Mouse (Mus musculus) kidney, embryonic 16.5 days (tissue): ENCODE measurements around the gene Rtn1. TPM values are rescaled to one million over a fixed set of nuclear protein-coding genes. Genes with fewer than 3 reads are reported as not detected.

Experiments used
- ATAC-seq: fragments of 200-750 bp; cut with Nextera tagmentation; 2 replicates; pipeline ENCODE4 v1.8.0; 2017; ENCODE audit warnings: moderate TSS enrichment; ENCODE audit not compliant: low FRiP score, low TSS enrichment
- H3K27ac ChIP-seq: fragments of 300-500 bp; sonication (generic); 2 replicates; pipeline ENCODE4 v1.5.1; 2014; ENCODE audit warnings: low read length
- H3K27me3 ChIP-seq: fragments of 300-500 bp; sonication (generic); 2 replicates; pipeline ENCODE4 v1.6.1; 2014; ENCODE audit warnings: low read length, control low read depth, mixed read lengths; ENCODE audit not compliant: insufficient read depth
- H3K36me3 ChIP-seq: fragments of 300-500 bp; sonication (generic); 2 replicates; pipeline ENCODE4 v1.6.1; 2014; ENCODE audit warnings: low read length, control low read depth, mixed read lengths; ENCODE audit not compliant: insufficient read depth
- H3K4me1 ChIP-seq: fragments of 300-500 bp; sonication (generic); 2 replicates; pipeline ENCODE4 v1.6.1; 2014; ENCODE audit warnings: low read length, control low read depth, mixed read lengths; ENCODE audit not compliant: insufficient read depth
- H3K4me2 ChIP-seq: fragments of 300-500 bp; sonication (generic); replicated peaks from 2 replicates; pipeline ENCODE4 v1.6.1; 2014; ENCODE audit warnings: low read depth, low read length
- H3K4me3 ChIP-seq: fragments of 300-500 bp; sonication (generic); 2 replicates; pipeline ENCODE4 v1.5.1; 2014; ENCODE audit warnings: mild to moderate bottlenecking, low read length
- H3K9ac ChIP-seq: fragments of 300-500 bp; sonication (generic); replicated peaks from 2 replicates; pipeline ENCODE4 v1.6.1; 2014; ENCODE audit warnings: low read length
- H3K9me3 ChIP-seq: fragments of 300-500 bp; sonication (generic); 2 replicates; pipeline ENCODE4 v1.6.1; 2016; ENCODE audit warnings: low read length, control low read depth
- WGBS: fragments of 180-500 bp; shearing (Covaris S2); extraction: QIAGEN DNeasy Blood & Tissue Kit; methylation state at CpG from one replicate; pipeline ENCODE4 v1.1.7; 2014; 5-methylcytosine and 5-hydroxymethylcytosine counted together
- polyA plus RNA-seq: library from polyadenylated mRNA; unstranded; fragments of >200 nt; fragmentation: Nextera tagmentation; extraction: Ambion mirVana; gene quantifications from 2 replicates; pipeline ENCODE4 v1.2.1, GENCODE M21; 2015

Rtn1 gene
- polyA plus RNA-seq, 1 experiment from 2014 or later: 9.4 TPM

- H3K27ac ChIP-seq: no peak overlapping the region
- H3K9me3 ChIP-seq: peaks cover 20% of the 10 kb centered on the region
- H3K4me1 ChIP-seq: no peaks in the 10 kb centered on the region
- H3K36me3 ChIP-seq: no peaks in the 10 kb centered on the region
- no peak for ATAC-seq
- no peak overlapping the region for H3K4me2 ChIP-seq
- 50% methylated on average over 2 of the region's 2 CpGs for WGBS
- no peaks in the 10 kb centered on the region for H3K27me3 ChIP-seq
- no peak overlapping the region for H3K9ac ChIP-seq
- no peak overlapping the region for H3K4me3 ChIP-seq
Measured at GRCm38 (mm10) chr12:72292566-72292965, 116.3 kb downstream of the Rtn1 start.

GRCm38 (mm10) chr12:72291266-72291665, 117.6 kb downstream of the Rtn1 start:
- no peak overlapping the region for H3K27ac ChIP-seq
- no peaks in the 10 kb centered on the region for H3K27me3 ChIP-seq
- 97% methylated on average over 4 of the region's 4 CpGs for WGBS
- ATAC-seq: no peak
- H3K4me3 ChIP-seq: no peak overlapping the region
- H3K36me3 ChIP-seq: no peaks in the 10 kb centered on the region
- H3K9ac ChIP-seq: no peak overlapping the region
- no peak overlapping the region for H3K4me2 ChIP-seq
- no peaks in the 10 kb centered on the region for H3K4me1 ChIP-seq
- peaks cover 20% of the 10 kb centered on the region for H3K9me3 ChIP-seq

- Histone ChIP-seq H3K36me3 (no peaks in the 10 kb centered on the region), H3K27me3 (no peaks in the 10 kb centered on the region), H3K9me3 (peaks cover 18% of the 10 kb centered on the region), H3K4me2 (no peak overlapping the region), H3K27ac (no peak overlapping the region), H3K4me1 (no peaks in the 10 kb centered on the region), H3K4me3 (no peak overlapping the region), H3K9ac (no peak overlapping the region)
- no peak for ATAC-seq
- 63% methylated on average over 3 of the region's 3 CpGs for WGBS
Measured at GRCm38 (mm10) chr12:72288215-72288614, 120.6 kb downstream of the Rtn1 start.

- peaks cover 15% of the 10 kb centered on the region for H3K9me3 ChIP-seq
- H3K4me1 ChIP-seq: no peaks in the 10 kb centered on the region
- H3K27ac ChIP-seq: no peak overlapping the region
- no peaks in the 10 kb centered on the region for H3K36me3 ChIP-seq
- WGBS: 81% methylated on average over 4 of the region's 4 CpGs
- no peak overlapping the region for H3K4me2 ChIP-seq
- H3K4me3 ChIP-seq: no peak overlapping the region
- no peaks in the 10 kb centered on the region for H3K27me3 ChIP-seq
- no peak overlapping the region for H3K9ac ChIP-seq
- ATAC-seq: no peak
Measured at GRCm38 (mm10) chr12:72287332-72288004, 121.4 kb downstream of the Rtn1 start.

- Histone ChIP-seq H3K4me2 (no peak overlapping the region), H3K9ac (no peak overlapping the region), H3K4me1 (no peaks in the 10 kb centered on the region), H3K9me3 (peaks cover 2% of the 10 kb centered on the region; the same call in 1 of the 2 replicates), H3K27me3 (no peaks in the 10 kb centered on the region), H3K27ac (no peak overlapping the region), H3K4me3 (no peak overlapping the region), H3K36me3 (no peaks in the 10 kb centered on the region)
- no peak for ATAC-seq
- WGBS: 88% methylated on average over 25 of the region's 25 CpGs
Measured at GRCm38 (mm10) chr12:72285366-72286345, 123.2 kb downstream of the Rtn1 start.

- Histone ChIP-seq H3K9me3 (no peaks in the 10 kb centered on the region), H3K27me3 (no peaks in the 10 kb centered on the region), H3K36me3 (no peaks in the 10 kb centered on the region), H3K4me2 (no peak overlapping the region), H3K4me1 (no peaks in the 10 kb centered on the region), H3K27ac (no peak overlapping the region), H3K4me3 (no peak overlapping the region), H3K9ac (no peak overlapping the region)
- no peak for ATAC-seq
- 87% methylated on average over 7 of the region's 7 CpGs for WGBS
Measured at GRCm38 (mm10) chr12:72284576-72284975, 124.3 kb downstream of the Rtn1 start.

- H3K36me3 ChIP-seq: no peaks in the 10 kb centered on the region
- no peak overlapping the region for H3K4me2 ChIP-seq
- WGBS: 61% methylated on average over 5 of the region's 5 CpGs
- 0 out of 2 replicates have a peak overlapping the region, but pooled peaks have one; percentile 7 for H3K27ac ChIP-seq
- no peaks in the 10 kb centered on the region for H3K4me1 ChIP-seq
- H3K27me3 ChIP-seq: no peaks in the 10 kb centered on the region
- H3K9ac ChIP-seq: no peak overlapping the region
- no peak for ATAC-seq
- H3K4me3 ChIP-seq: no peak overlapping the region
- 0 out of 2 replicates have a peak, but pooled peaks cover 3% of the 10 kb centered on the region for H3K9me3 ChIP-seq
Measured at GRCm38 (mm10) chr12:72279129-72279875, 129.6 kb downstream of the Rtn1 start.

GRCm38 (mm10) chr12:72273721-72274414, 135.0 kb downstream of the Rtn1 start:
- 70% methylated on average over 13 of the region's 13 CpGs for WGBS
- Histone ChIP-seq H3K4me2 (no peak overlapping the region), H3K27ac (no peak overlapping the region), H3K9me3 (0 out of 2 replicates have a peak, but pooled peaks cover 3% of the 10 kb centered on the region), H3K9ac (no peak overlapping the region), H3K4me3 (no peak overlapping the region), H3K36me3 (no peaks in the 10 kb centered on the region), H3K4me1 (no peaks in the 10 kb centered on the region), H3K27me3 (no peaks in the 10 kb centered on the region)
- ATAC-seq: no peak

GRCm38 (mm10) chr12:72267614-72268013, 141.2 kb downstream of the Rtn1 start:
- Histone ChIP-seq H3K4me2 (no peak overlapping the region), H3K4me1 (no peaks in the 10 kb centered on the region), H3K9ac (no peak overlapping the region), H3K27me3 (no peaks in the 10 kb centered on the region), H3K9me3 (no peaks in the 10 kb centered on the region), H3K27ac (no peak overlapping the region), H3K36me3 (no peaks in the 10 kb centered on the region), H3K4me3 (no peak overlapping the region)
- 78% methylated on average over 2 of the region's 2 CpGs for WGBS
- ATAC-seq: no peak
